Mouse (Mus musculus) monocyte, adult 5-6 weeks (primary cell): ENCODE measurements around the gene Snx20. TPM values are rescaled to one million over a fixed set of nuclear protein-coding genes. Genes with fewer than 3 reads are reported as not detected.

ENCODE experiments used
- ATAC-seq: fragments of 153-309, 156-312 bp; replicated peaks from 2 replicates; pipeline ENCODE4 v1.8.0; 2017; ENCODE audit warnings: mild to moderate bottlenecking; ENCODE audit not compliant: low TSS enrichment, insufficient number of reproducible peaks, severe bottlenecking, poor library complexity, low FRiP score
- total RNA-seq: library from RNA; stranded (forward); fragments of 200-1000, 200-491, 200-594 nt; gene quantifications from 3 replicates; pipeline ENCODE4 v1.2.3, GENCODE M21; 2017

The Snx20 gene
- total RNA-seq, 1 experiment from 2014 or later = 67.8 TPM

- no peak for ATAC-seq
Measured at GRCm38 (mm10) chr8:88648322-88648721, 12.4 kb upstream of the Snx20 start.

DNA sequence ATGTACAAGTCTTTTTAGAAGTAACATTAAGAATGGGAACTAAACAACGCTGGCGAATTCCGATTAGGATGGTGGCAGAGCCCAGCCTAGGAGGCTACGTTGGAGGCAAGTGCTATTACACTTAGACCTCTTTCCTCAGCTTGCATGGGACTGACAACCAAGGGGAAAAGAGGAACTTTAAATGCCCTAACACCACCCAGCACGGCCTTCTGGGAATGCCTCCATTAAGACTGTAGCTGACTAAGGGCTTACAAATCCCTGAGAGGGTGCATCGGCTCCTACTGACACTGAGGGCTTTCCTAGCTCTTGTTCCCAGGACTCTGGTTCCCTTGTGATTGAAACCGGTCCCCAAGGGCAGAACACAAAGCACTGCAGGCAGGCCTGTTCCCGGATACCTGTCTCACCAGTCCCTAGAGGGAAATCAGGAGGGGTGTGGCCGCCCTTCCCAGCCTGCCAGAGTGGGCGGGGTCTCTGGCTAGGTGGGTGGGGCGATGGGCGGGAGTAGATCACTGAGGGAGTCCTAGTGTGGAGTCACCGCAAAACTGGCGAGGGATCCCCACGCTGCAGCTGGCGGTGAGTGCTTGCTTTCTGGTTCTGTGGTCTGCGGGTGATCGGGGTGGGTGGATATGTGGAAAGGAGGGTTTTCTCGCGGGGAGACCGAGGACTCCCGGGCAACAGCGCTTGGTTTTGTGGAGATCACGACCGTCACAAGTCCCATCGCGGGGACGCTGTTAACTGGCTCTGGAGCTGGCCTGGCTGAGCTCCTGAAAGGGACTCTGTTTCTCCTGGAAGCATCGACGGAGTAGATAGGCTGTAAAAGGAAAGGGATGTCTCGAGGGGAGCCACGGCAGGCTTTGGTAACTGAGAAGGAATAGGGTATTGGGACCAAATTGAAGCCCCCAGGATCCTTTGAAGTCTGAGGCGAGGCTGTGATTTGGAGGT is 11.2 kb upstream of the Snx20 start, which contains the start of gene Nod2:
TSS of gene Nod2 (plus strand) at position 479 of the 942 bp plus-strand sequence.
- peak; percentile 50 for ATAC-seq

DNA sequence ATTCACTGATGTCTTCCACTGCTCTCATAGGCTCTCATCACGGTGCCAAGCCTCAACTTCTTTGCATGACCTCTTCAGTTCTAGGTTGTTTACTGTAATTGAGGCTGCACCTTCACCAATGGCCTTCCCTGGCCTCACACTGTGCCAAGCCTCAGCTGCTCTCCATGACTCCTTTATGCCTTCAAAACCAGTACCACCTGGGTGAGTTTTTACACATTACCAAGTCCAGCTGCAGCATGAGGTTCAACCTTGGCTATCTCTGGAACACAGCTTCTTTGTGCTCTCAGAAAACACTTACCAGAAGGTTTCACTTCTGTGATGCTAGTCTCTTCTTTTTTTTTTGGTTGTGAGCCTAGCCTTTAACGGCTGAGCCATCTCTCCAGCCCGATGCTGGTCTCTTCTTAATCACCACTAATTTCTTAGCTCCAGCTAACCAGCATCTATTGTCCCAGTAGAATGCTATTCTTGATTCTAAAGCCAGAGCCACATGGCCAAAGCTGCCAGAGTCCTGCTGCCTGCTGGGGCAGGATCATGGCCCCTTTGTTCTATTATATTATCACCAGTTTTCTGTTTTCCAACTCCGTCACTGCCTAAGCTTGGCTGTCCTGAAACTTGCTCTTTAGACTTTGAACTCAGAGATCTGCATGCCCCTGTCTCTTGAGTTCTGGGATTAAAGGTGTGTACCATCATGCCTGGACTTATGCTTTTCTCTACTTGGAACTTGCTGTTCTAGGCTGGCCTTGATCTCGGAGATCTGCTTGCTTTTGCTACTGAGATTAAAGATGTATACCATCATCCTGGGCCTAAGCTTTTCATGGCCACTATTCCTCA is 7.0 kb upstream of the Snx20 start:
- ATAC-seq = no peak

DNA sequence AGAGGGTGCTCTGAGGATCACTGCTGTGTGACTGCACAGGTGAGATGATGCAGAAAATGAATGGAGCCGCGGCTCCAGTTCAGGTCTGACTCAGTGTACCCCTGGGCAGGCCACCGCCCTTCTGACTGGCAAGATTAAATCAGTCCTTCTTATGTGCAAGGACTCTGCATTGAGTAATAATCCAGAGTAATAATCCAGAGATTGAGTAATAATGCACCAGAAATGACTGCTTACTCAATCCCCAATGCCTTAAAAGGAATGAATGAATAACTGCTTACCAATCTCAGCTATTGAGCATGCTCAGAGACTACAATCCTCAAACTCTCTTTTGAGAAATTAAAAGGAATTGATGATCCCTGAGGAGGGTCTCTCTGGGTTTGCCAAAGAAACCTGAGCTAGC is 3.0 kb upstream of the Snx20 start:
- ATAC-seq = peak; percentile 25

GRCm38 (mm10) chr8:88637092-88638000 is 1.4 kb upstream of the Snx20 start:
- peak; percentile 47 for ATAC-seq

- peak; percentile 36 for ATAC-seq
Measured at GRCm38 (mm10) chr8:88633343-88633765, 2.6 kb downstream of the Snx20 start.

DNA sequence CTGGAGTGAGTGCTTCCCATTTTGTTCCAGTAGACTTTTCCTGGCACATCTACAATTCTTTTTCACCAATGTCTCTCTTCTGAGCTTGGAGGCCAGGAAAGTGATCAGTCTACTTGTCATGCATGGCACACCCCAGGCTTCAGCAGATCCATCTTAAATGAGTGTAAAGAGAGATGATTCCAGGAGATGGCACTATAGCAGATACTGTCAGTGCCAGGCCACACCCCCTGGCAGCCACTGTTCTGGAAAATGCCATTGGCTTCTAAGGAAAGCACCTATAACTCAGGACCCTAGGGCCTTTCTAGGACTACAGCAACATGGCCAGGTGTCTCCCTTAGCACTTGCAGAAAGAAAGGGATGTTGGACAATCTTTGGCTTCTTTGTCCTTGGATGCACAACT is 4.8 kb downstream of the Snx20 start:
- no peak for ATAC-seq

DNA sequence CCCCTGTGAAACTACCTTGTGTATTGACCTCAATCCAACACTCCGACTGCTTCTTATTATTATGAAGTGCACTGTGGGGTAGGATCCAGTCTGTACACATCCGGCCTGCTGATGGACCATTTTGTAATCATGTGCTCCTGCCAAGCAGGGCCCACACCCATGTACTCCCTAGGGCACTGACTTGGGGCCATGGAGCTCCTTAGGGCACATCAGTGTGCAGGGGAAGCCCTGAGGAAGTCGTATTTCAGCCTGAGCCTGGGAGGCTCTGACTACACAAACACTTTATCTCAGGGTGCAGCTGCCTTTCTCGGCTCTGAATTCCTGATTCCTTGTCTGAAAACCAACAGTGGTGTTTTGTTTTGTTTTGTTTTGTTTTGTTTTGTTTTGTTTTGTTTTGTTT is 5.7 kb downstream of the Snx20 start:
- no peak for ATAC-seq

DNA sequence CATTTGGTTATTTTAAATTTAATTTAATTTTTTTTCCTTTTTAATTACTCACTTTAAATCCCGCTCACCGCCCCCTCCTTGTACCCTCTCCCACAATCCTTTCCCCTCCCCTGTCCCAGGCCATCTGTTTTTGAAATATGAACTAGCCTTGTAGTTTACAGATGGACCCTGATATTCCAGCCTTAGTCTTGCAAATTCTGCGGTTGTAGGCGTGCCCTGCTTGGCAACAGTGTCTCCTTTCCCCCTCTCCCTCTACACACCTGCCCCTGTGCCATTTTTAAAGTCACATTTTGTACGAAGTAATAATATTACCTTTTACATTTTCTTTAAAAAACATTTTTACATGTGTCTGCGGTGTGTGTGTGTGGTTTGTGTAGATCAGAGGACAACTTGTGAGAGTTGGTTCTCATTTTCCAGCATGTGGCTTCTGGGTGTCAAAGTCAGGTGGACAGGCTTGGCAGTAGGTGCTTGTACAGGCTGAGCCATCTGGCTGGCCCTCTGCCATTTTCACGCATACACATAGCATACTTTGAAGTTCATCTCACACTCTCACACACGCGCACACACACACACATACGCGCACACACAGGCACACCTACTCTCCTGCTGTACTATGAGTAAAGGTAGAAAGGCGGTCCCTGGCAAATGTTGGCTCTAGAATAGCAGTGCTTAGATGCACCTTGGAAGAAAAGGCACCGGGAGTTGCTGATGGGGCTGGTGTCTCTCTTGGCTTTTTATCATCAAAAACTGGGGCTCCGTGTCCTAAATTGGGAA is 7.7 kb downstream of the Snx20 start:
- no peak for ATAC-seq

- ATAC-seq = no peak
Measured at GRCm38 (mm10) chr8:88627265-88627991, 8.5 kb downstream of the Snx20 start.

- no peak for ATAC-seq
Measured at GRCm38 (mm10) chr8:88626940-88627264, 9.0 kb downstream of the Snx20 start.

DNA sequence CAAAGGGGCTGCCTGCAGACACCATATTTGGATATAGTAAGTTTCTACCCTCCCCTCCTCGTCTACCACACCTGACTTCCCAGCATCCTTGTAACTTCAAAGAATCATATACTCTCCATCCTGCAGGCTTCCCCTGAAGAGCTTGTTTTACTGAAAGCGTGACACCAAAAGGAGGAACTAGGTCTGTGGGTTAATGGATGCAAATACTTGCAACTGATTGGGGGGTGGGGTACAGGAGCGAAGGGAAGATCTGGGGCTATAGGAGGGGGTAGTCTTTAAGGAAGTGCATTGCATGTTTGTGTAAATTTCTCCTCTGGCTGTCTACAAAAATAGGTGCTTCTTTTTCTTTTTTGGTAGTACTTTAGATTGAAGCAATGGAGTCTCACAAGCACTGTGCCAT is 9.5 kb downstream of the Snx20 start:
- ATAC-seq = no peak

DNA sequence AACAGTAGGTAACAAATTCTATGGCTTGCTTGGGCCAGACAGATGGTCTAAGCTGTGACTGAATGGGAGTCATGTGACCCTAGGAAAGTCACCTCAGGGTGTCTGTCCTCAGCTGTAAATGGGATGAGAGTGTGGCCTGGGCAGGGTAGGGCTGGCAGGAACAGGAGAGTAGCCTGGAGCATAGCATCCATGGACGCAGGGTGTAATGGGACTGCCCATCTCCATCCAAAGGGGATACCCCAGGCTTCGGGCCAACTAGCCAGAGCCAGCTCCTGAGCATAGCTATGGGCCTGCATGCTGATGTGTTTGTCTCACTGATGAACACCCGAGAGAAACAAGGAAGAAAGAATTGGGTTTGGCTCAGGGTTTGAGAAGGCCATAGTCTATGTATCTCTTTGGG is 11.7 kb downstream of the Snx20 start:
- ATAC-seq = no peak

DNA sequence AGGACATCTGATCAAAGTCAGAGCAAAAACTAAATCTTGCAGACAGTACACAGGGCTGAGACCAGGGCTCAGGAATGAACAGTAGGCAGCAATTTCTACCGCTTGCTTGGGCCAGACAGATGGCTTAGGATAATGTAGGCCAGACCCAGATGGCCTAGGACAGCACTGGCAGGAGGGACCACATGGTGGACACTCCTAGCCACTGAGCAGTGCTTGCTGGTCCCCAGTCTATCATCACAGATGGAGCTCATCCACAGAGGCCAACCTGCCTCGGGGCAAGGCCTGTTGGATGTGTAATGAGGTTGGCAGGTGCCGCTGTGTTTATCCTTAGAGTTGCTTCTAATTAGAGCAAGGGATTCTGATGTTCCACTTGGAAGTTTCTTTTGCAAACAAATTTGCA is 12.6 kb downstream of the Snx20 start:
- ATAC-seq = no peak

DNA sequence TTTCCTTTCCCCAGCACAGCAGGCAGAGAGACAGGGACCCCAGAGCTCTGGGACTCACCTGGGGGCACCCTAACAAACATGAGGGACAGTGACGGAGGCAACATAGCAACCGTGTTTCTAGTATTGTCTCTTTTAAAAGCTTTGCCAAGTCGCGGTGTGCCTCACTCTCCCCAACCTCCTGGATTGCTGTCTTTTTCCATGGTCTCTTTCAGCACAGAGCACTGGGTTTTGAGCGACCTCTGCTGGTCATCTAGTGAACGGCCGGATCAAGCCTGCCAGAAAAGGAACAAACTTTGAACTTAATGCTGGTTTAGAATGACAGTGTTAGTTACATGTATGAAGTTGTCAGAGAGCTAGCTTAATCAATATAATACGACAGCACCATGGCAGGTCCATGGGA is 14.5 kb downstream of the Snx20 start:
- peak; percentile 24; the same call in 1 of the 2 replicates for ATAC-seq

- no peak for ATAC-seq
Measured at GRCm38 (mm10) chr8:88620931-88621330, 15.0 kb downstream of the Snx20 start.

DNA sequence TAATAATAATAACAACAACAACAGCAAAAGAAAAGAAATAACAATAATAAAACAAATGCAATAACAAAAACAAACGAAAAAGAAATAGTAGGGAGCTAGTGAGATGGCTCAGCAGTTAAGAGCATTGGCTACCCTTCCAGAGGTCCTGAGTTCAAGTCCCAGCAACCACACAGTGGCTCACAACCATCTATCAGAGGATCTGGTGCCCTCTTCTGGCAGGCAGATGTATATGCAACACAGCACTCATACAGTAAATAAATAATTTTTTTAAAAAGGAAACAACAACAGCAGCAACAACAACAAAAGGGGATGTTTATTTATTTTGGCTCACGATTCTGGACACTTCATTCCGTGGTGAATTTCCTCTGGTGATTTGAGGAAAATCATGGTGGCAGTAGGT is 16.4 kb downstream of the Snx20 start:
- no peak for ATAC-seq
